Mouse (Mus musculus): ENCODE measurements at regions not wholly inside any gene's neighbourhood (a gene's known extent, or its start where the extent isn't known, plus 50 kb on each side); places are given as distances from the start of the nearest gene placed in this dataset.

DNA sequence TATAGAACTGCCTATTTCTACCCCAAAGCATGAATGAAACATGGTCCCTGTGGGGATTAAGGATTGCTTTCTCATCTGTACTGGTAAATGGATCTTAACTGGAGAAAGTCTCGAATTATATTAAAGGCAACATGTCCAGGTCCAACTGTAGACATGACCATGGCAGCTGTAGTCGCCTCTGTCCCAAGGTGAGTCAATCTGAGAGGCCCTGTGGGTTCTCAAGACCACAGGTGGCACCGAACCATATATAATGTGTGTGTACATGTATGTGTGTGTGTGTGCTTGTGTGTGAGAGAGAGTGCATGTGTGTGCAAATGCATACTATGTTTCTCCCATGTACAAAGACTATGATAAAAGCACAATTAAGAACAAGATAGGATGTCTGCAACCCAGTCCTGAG, 105.9 kb upstream of the Kcnj15 start:
- no peak for TF ChIP-seq CTCF (IDR thresholded peaks at IDR 0.05; ENCODE audit: low read depth)
- TF ChIP-seq EP300 (IDR thresholded peaks at IDR 0.05; ENCODE audit: low read depth): no peak
